11 mouse cellular contexts compared by ENCODE assay signal in the genomic region with DNA sequence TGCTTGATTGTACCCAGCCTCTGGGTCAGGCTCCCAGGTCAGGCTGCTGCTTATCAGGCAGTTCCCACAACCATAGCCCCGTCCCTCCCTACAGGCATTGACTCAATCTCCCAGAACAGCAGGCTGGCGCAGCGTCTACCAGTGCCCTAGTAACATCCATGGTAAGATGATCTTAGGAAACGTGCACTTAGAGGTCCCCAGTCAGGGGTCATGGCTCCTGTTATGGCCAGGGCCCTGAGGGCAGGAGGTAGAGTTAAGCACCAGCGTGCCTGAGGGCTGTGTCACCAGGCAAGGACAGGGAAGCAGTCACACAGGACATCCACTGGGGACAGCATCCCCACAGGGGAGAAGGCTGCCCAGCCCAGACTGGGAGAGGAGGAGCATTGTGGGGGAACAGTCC. TPM values are rescaled to one million over a fixed set of nuclear protein-coding genes. Genes with fewer than 3 reads are reported as not detected.
DNase-seq lines count a peak whose midpoint lies in the region; ATAC-seq and TF ChIP-seq lines count a peak whose summit lies in the region.
"Had no signal": no experiment of that assay in that cellular context is flagged by ENCODE, and none has a peak within 500 bp of the region (broad histone marks: within the 10 kb centered on the region; RNA-seq: fewer than 3 reads in every experiment).

No protein-coding gene starts in this region.

- WGBS in midbrain, embryonic 15.5 days = 36% methylated on average over 5 of the region's 5 CpGs

- H3K4me2 ChIP-seq in midbrain, embryonic 15.5 days = no peak overlapping the region

- no peak overlapping the region for H3K9ac ChIP-seq in midbrain, embryonic 15.5 days

- H3K27me3 ChIP-seq in midbrain, embryonic 15.5 days (replicated peaks) = no peaks in the 10 kb centered on the region
- H3K27me3 ChIP-seq: Patski had no signal

- H3K9me3 ChIP-seq in midbrain, embryonic 15.5 days = no peaks in the 10 kb centered on the region

- no peak overlapping the region for H3K4me3 ChIP-seq in layer of hippocampus, adult 2 months
- H3K4me3 ChIP-seq in midbrain, embryonic 15.5 days = no peak overlapping the region

- peaks cover 12% of the 10 kb centered on the region; the same call in 1 of the 2 replicates for H3K36me3 ChIP-seq in midbrain, embryonic 15.5 days (replicated peaks)

- H3K4me1 ChIP-seq in midbrain, embryonic 15.5 days = peaks cover 30% of the 10 kb centered on the region

- peak overlapping the region; percentile 67 for H3K27ac ChIP-seq in layer of hippocampus, adult 2 months
- H3K27ac ChIP-seq in midbrain, embryonic 15.5 days = peak overlapping the region; percentile 36; the same call in 1 of the 2 replicates

- ATAC-seq in midbrain, embryonic 15.5 days (replicated peaks) = no peak
- ATAC-seq: Patski had no signal

- peak; percentile 46 for TF ChIP-seq CTCF in layer of hippocampus, adult 2 months (conservative IDR thresholded peaks at IDR 0.05)

- peak; percentile 67 for DNase-seq in embryo, embryonic 10 days (ENCODE audit: low spot score)
- DNase-seq in embryo, embryonic 11 days = no peak
- DNase-seq in layer of hippocampus, adult 2 months (ENCODE audit: low spot score in 2 of 2) = no peak
- no peak for DNase-seq in layer of hippocampus, postnatal 14 days (ENCODE audit: low spot score in 2 of 2)
- peak; percentile 54 for DNase-seq in liver
- no peak for DNase-seq in right cerebral cortex, adult 18-20 months
- DNase-seq in gastrocnemius, postnatal 25 days = no peak
- DNase-seq: heart, postnatal 14 days; kidney, postnatal 4 days had no signal

RNA-seq across cellular contexts. Expression of a gene that starts 1.6 kb away (rescaled TPM):
- total RNA-seq in layer of hippocampus, adult 2 months (2021) = 1 to 10 TPM; 1.7 to 2.8 TPM
- 1 to 10 TPM; 1.8 to 2.3 TPM for total RNA-seq in layer of hippocampus, postnatal 14 days (2021)
- 0.47 and 0.54 TPM in 2 replicates for polyA plus RNA-seq in midbrain, embryonic 15.5 days (2015; fragmentation: Nextera tagmentation; extraction: Ambion mirVana)
- under 1 TPM; 0.35 to 0.36 TPM for total RNA-seq in gastrocnemius, postnatal 25 days (2021)

RNA-seq across cellular contexts. Expression of a gene that starts 7.4 kb away (rescaled TPM):
- 10 to 100 TPM; 39.0 to 39.9 TPM for total RNA-seq in layer of hippocampus, adult 2 months (2021)
- 10 to 100 TPM; 39.3 to 44.7 TPM for total RNA-seq in layer of hippocampus, postnatal 14 days (2021)
- 70.5 and 71.1 TPM in 2 replicates for polyA plus RNA-seq in midbrain, embryonic 15.5 days (2015; fragmentation: Nextera tagmentation; extraction: Ambion mirVana)
- total RNA-seq in gastrocnemius, postnatal 25 days (2021) = 10 to 100 TPM; 31.9 to 37.0 TPM

RNA-seq across cellular contexts. Expression of a gene that starts 13.7 kb away (rescaled TPM):
- total RNA-seq in layer of hippocampus, adult 2 months (2021) = 10 to 100 TPM; 20.9 to 21.6 TPM
- 10 to 100 TPM; 29.2 to 39.0 TPM for total RNA-seq in layer of hippocampus, postnatal 14 days (2021)
- 18.5 and 19.8 TPM in 2 replicates for polyA plus RNA-seq in midbrain, embryonic 15.5 days (2015; fragmentation: Nextera tagmentation; extraction: Ambion mirVana)
- 100 to 1,000 TPM; 102 to 114 TPM for total RNA-seq in gastrocnemius, postnatal 25 days (2021)

RNA-seq across cellular contexts. Expression of a gene that starts 21.0 kb away (rescaled TPM):
- 10 to 100 TPM; 21.7 to 24.6 TPM for total RNA-seq in layer of hippocampus, adult 2 months (2021)
- total RNA-seq in layer of hippocampus, postnatal 14 days (2021) = 10 to 100 TPM; 24.0 to 25.8 TPM
- 19.7 and 23.3 TPM in 2 replicates for polyA plus RNA-seq in midbrain, embryonic 15.5 days (2015; fragmentation: Nextera tagmentation; extraction: Ambion mirVana)
- total RNA-seq in gastrocnemius, postnatal 25 days (2021) = 1 to 10 TPM; 1.2 to 2.1 TPM

RNA-seq across cellular contexts. Expression of a gene that starts 37.2 kb away (rescaled TPM):
- 10 to 100 TPM; 50.1 to 51.1 TPM for total RNA-seq in layer of hippocampus, adult 2 months (2021)
- total RNA-seq in layer of hippocampus, postnatal 14 days (2021) = 10 to 100 TPM; 48.6 to 52.2 TPM
- 56.7 and 57.5 TPM in 2 replicates for polyA plus RNA-seq in midbrain, embryonic 15.5 days (2015; fragmentation: Nextera tagmentation; extraction: Ambion mirVana)
- 10 to 100 TPM in 1 of 2 experiments, 1 to 10 TPM in 1; 8.7 to 11.0 TPM for total RNA-seq in gastrocnemius, postnatal 25 days (2021)

Comparison
In these comparisons a context has a peak if more than half of its experiments do, and no peak if none do; other contexts are left out.
1. DNase-seq: peak in embryo, embryonic 10 days (single experiment) and liver (single experiment); none in embryo, embryonic 11 days (single experiment), layer of hippocampus, adult 2 months (0 of 2), layer of hippocampus, postnatal 14 days (0 of 2), right cerebral cortex, adult 18-20 months (single experiment) and gastrocnemius, postnatal 25 days (single experiment).